Mouse (Mus musculus): ENCODE data around the gene Sdr39u1.

DNA sequence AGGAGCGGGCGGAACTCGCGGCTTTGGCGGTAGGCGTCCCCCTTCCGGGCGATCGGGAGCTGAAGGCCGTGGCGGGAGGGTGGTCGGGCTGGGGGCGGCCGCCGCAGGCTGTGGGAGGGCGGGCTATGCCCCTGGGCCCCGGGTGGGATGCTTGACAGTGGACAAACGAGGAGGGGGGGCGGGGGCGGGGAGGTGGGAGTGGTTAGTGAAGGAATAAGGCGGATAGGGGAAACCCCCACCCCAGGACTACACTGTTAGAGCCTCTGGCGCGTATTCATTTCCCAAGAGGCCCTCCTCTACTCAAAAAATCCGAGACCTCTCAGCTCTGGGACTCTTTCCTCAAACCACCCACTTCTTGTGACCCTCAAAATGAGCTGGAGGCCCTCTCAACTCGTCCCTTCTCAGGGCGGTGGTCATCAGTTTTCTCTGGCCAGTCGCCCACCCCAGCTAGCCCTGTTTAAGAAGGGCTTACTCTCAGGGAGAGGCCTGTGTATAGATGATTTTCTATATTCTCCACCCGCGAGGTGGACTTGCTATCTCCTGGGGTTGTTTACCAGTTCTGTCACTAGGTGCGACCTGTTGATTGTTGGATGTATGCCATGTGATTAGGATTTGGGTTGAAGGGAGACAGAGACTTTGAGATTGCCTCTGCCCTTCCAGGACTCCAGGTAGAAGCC, 14.8 kb downstream of the Sdr39u1 start:
- TF ChIP-seq CTCF (IDR thresholded peaks at IDR 0.05; ENCODE audit: borderline replicate concordance, insufficient read depth, low read depth, low read length) (no peak), POLR2A (IDR thresholded peaks at IDR 0.05; ENCODE audit: borderline replicate concordance, insufficient read depth, low read length) (no peak)

Data from cerebellum, adult 2 months (tissue).